Mouse (Mus musculus) kidney, adult 2 months (tissue): ENCODE measurements around the gene Ankrd39.

Source experiments
- CTCF ChIP-seq: fragments of 200-500 bp; conservative IDR thresholded peaks from 2 replicates; pipeline ENCODE4 v1.5.1; 2011; ENCODE audit warnings: low read depth, mild to moderate bottlenecking, control low read depth, low read length, moderate library complexity, mixed read lengths; ENCODE audit not compliant: insufficient read depth, insufficient read length
- POLR2A ChIP-seq: fragments of 200-500 bp; IDR thresholded peaks from one replicate; pipeline ENCODE4 v1.6.1; 2011; ENCODE audit warnings: low read depth, low read length, control low read depth

DNA sequence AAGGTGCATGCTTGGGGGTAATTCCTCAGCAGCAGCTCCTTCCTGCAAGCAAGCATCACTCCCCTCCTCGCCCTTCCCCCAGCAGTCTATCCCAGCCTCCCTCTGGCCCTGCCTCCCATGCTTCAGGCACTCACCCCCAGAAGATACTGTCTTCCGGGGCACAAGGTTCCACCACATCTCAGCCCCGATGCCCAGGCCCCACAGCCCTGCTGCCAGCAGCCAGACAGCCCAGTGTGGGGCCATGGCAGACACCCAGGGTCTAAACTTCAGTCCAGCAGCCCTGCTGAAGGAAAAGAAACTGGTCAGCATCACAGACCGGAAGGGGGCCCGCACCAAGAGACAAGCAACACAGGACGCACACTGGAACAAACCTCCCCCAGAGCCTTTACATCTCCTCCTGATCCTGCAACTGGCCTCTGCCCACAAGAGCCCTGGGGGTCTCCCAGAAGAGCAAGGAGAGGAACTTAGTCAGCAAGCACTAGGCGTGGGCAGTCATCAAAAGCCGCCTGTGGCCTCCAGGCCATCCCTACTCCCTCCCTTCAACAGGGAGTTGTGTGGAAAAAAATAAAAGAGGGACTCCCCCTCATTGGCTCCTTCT lies 8.7 kb upstream of the Ankrd39 start:
- no peak for TF ChIP-seq POLR2A
- no peak for TF ChIP-seq CTCF
